Mouse (Mus musculus) forebrain, embryonic 16.5 days (tissue): ENCODE data around the gene Ankrd13a. TPM values are rescaled to one million over a fixed set of nuclear protein-coding genes. Genes with fewer than 3 reads are reported as not detected.

Experiments
- ATAC-seq: fragments of 200-750 bp; cut with Nextera tagmentation; 2 replicates; pipeline ENCODE4 v1.8.0; 2017; ENCODE audit warnings: mild to moderate bottlenecking, moderate library complexity
- H3K27ac ChIP-seq: fragments of 300-500 bp; sonication (generic); 2 replicates; pipeline ENCODE4 v1.5.1; 2014; ENCODE audit warnings: low read length, control low read depth
- H3K27me3 ChIP-seq: fragments of 300-500 bp; sonication (generic); replicated peaks from 2 replicates; pipeline ENCODE4 v1.6.1; 2014; ENCODE audit warnings: low read length; ENCODE audit not compliant: control insufficient read depth, insufficient read depth
- H3K36me3 ChIP-seq: fragments of 300-500 bp; sonication (generic); 2 replicates; pipeline ENCODE4 v1.6.1; 2014; ENCODE audit not compliant: control insufficient read depth, insufficient read depth
- H3K4me1 ChIP-seq: fragments of 300-500 bp; sonication (generic); replicated peaks from 2 replicates; pipeline ENCODE4 v1.6.1; 2014; ENCODE audit warnings: low read length; ENCODE audit not compliant: control insufficient read depth, insufficient read depth
- H3K4me2 ChIP-seq: fragments of 300-500 bp; sonication (generic); 2 replicates; pipeline ENCODE4 v1.6.1; 2014; ENCODE audit warnings: mild to moderate bottlenecking, low read length, control low read depth
- H3K4me3 ChIP-seq: fragments of 300-500 bp; sonication (generic); replicated peaks from 2 replicates; pipeline ENCODE4 v1.5.1; 2014; ENCODE audit warnings: mild to moderate bottlenecking, low read length, control low read depth
- H3K9ac ChIP-seq: fragments of 300-500 bp; sonication (generic); replicated peaks from 2 replicates; pipeline ENCODE4 v1.6.1; 2014; ENCODE audit warnings: low read depth, low read length, control low read depth
- H3K9me3 ChIP-seq: fragments of 300-500 bp; sonication (generic); 2 replicates; pipeline ENCODE4 v1.6.1; 2016; ENCODE audit warnings: low read length; ENCODE audit not compliant: control insufficient read depth
- WGBS: fragments of 180-500 bp; shearing (Covaris S2); extraction: QIAGEN DNeasy Blood & Tissue Kit; methylation state at CpG from one replicate; pipeline ENCODE4 v1.1.7; 2014; 5-methylcytosine and 5-hydroxymethylcytosine counted together
- polyA plus RNA-seq: library from polyadenylated mRNA; unstranded; fragments of >200 nt; fragmentation: Nextera tagmentation; extraction: Ambion mirVana; gene quantifications from 2 replicates; pipeline ENCODE4 v1.2.1, GENCODE M21; 2015

Ankrd13a gene
- polyA plus RNA-seq, 1 experiment from 2014 or later, result 30.1 TPM

GRCm38 (mm10) chr5:114793317-114793716 lies 18.8 kb downstream of the Ankrd13a start:
- no peak for ATAC-seq
- H3K27me3 ChIP-seq, result no peaks in the 10 kb centered on the region
- H3K9ac ChIP-seq, result no peak overlapping the region
- peaks cover 22% of the 10 kb centered on the region for H3K36me3 ChIP-seq
- no peak overlapping the region for H3K4me2 ChIP-seq
- peaks cover 18% of the 10 kb centered on the region for H3K4me1 ChIP-seq
- no peak overlapping the region for H3K27ac ChIP-seq
- no peak overlapping the region for H3K4me3 ChIP-seq
- no peaks in the 10 kb centered on the region for H3K9me3 ChIP-seq
- 76% methylated on average over 7 of the region's 7 CpGs for WGBS

DNA sequence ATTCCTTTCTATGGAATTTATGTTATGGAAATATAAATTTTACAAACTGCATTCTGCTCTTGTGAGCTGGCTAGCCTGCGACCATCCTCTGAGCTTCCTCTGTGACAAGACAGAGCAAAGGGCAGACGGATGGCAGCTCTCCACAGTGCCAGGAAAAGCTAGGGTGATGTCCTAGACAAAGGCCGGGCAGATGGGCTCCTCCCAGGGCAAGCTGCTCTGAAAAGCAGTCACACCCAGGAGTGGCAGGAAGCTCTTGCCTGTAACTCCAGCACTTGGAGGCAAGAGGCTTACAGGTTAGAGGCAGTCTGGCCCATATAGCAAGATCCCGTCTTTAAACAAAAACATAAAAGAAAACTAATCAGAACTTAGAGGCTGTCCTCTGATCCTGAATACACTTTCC lies 20.1 kb downstream of the Ankrd13a start:
- 75% methylated on average over 4 of the region's 4 CpGs for WGBS
- peaks cover 18% of the 10 kb centered on the region for H3K4me1 ChIP-seq
- no peaks in the 10 kb centered on the region for H3K9me3 ChIP-seq
- ATAC-seq, result no peak
- H3K9ac ChIP-seq, result no peak overlapping the region
- no peak overlapping the region for H3K4me3 ChIP-seq
- H3K27me3 ChIP-seq, result no peaks in the 10 kb centered on the region
- H3K36me3 ChIP-seq, result peaks cover 24% of the 10 kb centered on the region
- H3K4me2 ChIP-seq, result no peak overlapping the region
- H3K27ac ChIP-seq, result no peak overlapping the region

- Histone ChIP-seq H3K27me3 (no peaks in the 10 kb centered on the region), H3K9ac (no peak overlapping the region), H3K4me3 (no peak overlapping the region), H3K36me3 (peaks cover 24% of the 10 kb centered on the region), H3K9me3 (no peaks in the 10 kb centered on the region), H3K4me1 (peaks cover 18% of the 10 kb centered on the region), H3K27ac (no peak overlapping the region), H3K4me2 (no peak overlapping the region)
- ATAC-seq, result no peak
- 71% methylated on average over 9 of the region's 9 CpGs for WGBS
Measured at GRCm38 (mm10) chr5:114795231-114795630, 20.8 kb downstream of the Ankrd13a start.

GRCm38 (mm10) chr5:114795653-114796052 lies 21.2 kb downstream of the Ankrd13a start:
- WGBS, result 71% methylated on average over 9 of the region's 9 CpGs
- no peaks in the 10 kb centered on the region for H3K27me3 ChIP-seq
- no peak for ATAC-seq
- no peak overlapping the region for H3K27ac ChIP-seq
- H3K4me2 ChIP-seq, result no peak overlapping the region
- no peak overlapping the region for H3K9ac ChIP-seq
- H3K4me1 ChIP-seq, result peaks cover 18% of the 10 kb centered on the region
- H3K4me3 ChIP-seq, result no peak overlapping the region
- H3K36me3 ChIP-seq, result peaks cover 24% of the 10 kb centered on the region
- no peaks in the 10 kb centered on the region for H3K9me3 ChIP-seq

DNA sequence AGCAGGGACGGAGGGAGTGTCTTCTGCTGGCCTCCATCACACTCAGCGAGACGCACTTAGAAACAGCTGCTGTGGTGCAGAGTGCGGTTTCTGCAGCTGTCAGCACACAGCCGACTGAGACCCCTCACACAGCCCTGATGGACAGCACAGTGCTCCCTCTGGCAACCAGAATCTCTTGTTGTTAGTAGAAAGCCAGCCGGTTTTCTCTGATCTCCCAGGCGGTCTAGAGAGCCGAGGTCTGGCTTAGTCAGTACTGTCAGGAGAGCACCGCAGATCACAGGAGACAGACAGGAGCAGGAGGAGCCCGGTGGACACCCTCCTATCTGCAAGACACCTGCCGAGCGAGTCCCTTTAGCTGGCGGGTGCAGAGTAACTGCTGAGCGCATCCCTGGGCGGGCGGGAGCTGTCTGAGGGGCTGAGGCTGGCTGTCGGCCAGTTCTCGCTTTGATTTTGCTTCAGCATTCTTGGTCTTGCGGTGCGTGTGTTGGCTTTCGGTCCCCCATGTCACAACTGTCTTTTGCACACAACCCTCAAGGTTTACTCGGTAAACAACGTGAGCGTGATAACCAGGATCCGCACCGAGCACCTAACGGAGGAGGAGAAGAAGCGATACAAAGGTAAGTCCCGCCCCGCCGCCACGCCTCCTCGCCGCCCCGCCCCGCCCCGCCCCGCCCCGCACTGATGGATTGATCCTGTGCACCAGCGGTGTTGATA lies 22.0 kb downstream of the Ankrd13a start:
- Histone ChIP-seq H3K4me1 (peaks cover 18% of the 10 kb centered on the region), H3K27ac (peak overlapping the region; percentile 76), H3K9ac (peak overlapping the region; percentile 65), H3K4me3 (peak overlapping the region; percentile 46), H3K27me3 (no peaks in the 10 kb centered on the region), H3K36me3 (peaks cover 25% of the 10 kb centered on the region), H3K4me2 (peak overlapping the region; percentile 74), H3K9me3 (no peaks in the 10 kb centered on the region)
- peak; percentile 79 for ATAC-seq
- WGBS, result 3% methylated on average over 40 of the region's 40 CpGs

DNA sequence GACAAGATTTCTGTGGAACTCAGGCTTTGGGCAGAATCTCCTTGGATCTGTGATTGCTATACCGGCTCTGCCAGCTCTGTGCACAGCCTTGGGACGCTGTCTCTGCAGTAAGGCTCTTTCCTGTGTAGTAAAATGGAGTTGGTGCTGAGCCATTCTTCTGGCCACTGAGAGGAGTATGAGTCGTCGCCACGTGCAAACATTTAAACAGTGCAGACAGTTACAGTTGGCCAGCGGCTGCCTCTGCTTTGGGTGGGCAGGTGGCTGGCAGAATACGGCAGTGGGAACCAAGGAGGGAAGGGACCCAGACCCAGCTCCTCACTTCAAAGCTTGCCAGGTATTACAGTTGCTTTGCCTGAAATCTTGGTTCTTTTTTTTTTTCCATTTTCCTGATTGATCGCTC lies 22.8 kb downstream of the Ankrd13a start:
- ATAC-seq, result no peak
- H3K4me2 ChIP-seq, result no peak overlapping the region
- no peaks in the 10 kb centered on the region for H3K27me3 ChIP-seq
- peak overlapping the region; percentile 12; the same call in 1 of the 2 replicates for H3K27ac ChIP-seq
- no peak overlapping the region for H3K4me3 ChIP-seq
- WGBS, result 76% methylated on average over 8 of the region's 8 CpGs
- peaks cover 18% of the 10 kb centered on the region for H3K4me1 ChIP-seq
- no peaks in the 10 kb centered on the region for H3K9me3 ChIP-seq
- no peak overlapping the region for H3K9ac ChIP-seq
- H3K36me3 ChIP-seq, result peaks cover 24% of the 10 kb centered on the region

- Histone ChIP-seq H3K4me1 (peaks cover 18% of the 10 kb centered on the region), H3K27ac (no peak overlapping the region), H3K36me3 (peaks cover 34% of the 10 kb centered on the region), H3K27me3 (no peaks in the 10 kb centered on the region), H3K9ac (no peak overlapping the region), H3K9me3 (no peaks in the 10 kb centered on the region), H3K4me2 (no peak overlapping the region), H3K4me3 (no peak overlapping the region)
- no peak for ATAC-seq
- 89% methylated on average over 11 of the region's 11 CpGs for WGBS
Measured at GRCm38 (mm10) chr5:114799848-114800247, 25.4 kb downstream of the Ankrd13a start.

DNA sequence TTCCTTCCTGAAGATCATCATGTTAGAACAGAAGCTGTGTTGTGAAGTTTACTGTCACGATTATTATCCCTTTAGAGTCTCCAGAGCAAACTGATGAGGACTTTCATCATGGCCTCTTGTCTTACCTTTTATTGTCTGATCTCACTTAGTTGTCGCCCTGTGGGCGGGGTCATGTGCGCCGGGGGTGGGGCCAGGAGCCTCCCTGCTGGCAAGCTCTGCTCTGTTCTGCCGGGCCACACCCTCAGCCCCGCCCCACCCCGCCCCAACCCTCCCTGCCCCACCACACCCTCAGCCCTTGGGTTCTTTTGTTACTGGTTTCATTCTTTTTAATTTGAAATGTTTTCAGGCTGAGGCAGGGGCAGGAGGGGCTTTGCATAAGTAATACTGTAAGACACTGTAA lies 26.6 kb downstream of the Ankrd13a start:
- no peak for ATAC-seq

GRCm38 (mm10) chr5:114801841-114802240 lies 27.4 kb downstream of the Ankrd13a start:
- H3K27me3 ChIP-seq, result no peaks in the 10 kb centered on the region
- WGBS, result 82% methylated on average over 6 of the region's 6 CpGs
- no peak overlapping the region for H3K27ac ChIP-seq
- no peak overlapping the region for H3K9ac ChIP-seq
- peaks cover 40% of the 10 kb centered on the region for H3K36me3 ChIP-seq
- no peak for ATAC-seq
- no peak overlapping the region for H3K4me2 ChIP-seq
- no peaks in the 10 kb centered on the region for H3K9me3 ChIP-seq
- H3K4me1 ChIP-seq, result peaks cover 3% of the 10 kb centered on the region; the same call in 1 of the 2 replicates
- no peak overlapping the region for H3K4me3 ChIP-seq

More for the DNA sequence above, 26.6 kb downstream of the Ankrd13a start:
- Histone ChIP-seq H3K4me2 (no peak overlapping the region), H3K9me3 (no peaks in the 10 kb centered on the region), H3K4me1 (peaks cover 10% of the 10 kb centered on the region), H3K4me3 (no peak overlapping the region), H3K36me3 (peaks cover 37% of the 10 kb centered on the region), H3K9ac (no peak overlapping the region), H3K27ac (no peak overlapping the region), H3K27me3 (no peaks in the 10 kb centered on the region)
- WGBS, result 14% methylated on average over 8 of the region's 8 CpGs
